Mouse (Mus musculus) heart, postnatal 0 days (tissue): ENCODE results near the gene Ntn1. TPM values are rescaled to one million over a fixed set of nuclear protein-coding genes. Genes with fewer than 3 reads are reported as not detected.

ENCODE experiments used
- ATAC-seq: fragments of 200-750 bp; cut with Nextera tagmentation; 2 replicates; pipeline ENCODE4 v1.8.0; 2017; ENCODE audit warnings: low read depth, moderate number of reproducible peaks, moderate library complexity; ENCODE audit not compliant: insufficient read depth
- DNase-seq: peaks from one replicate; pipeline ENCODE4 v3.0.0-alpha.2; 2016; ENCODE audit warnings: low spot score
- H3K27ac ChIP-seq: fragments of 300-500 bp; sonication (generic); 2 replicates; pipeline ENCODE4 v1.5.1; 2014; ENCODE audit warnings: low read depth, mild to moderate bottlenecking
- H3K27me3 ChIP-seq: fragments of 300-500 bp; sonication (generic); 2 replicates; pipeline ENCODE4 v1.6.1; 2014; ENCODE audit warnings: low read length, mixed read lengths; ENCODE audit not compliant: control insufficient read depth, insufficient read depth
- H3K36me3 ChIP-seq: fragments of 300-500 bp; sonication (generic); replicated peaks from 2 replicates; pipeline ENCODE4 v1.6.1; 2014; ENCODE audit warnings: low read length, mixed read lengths; ENCODE audit not compliant: control insufficient read depth, insufficient read depth
- H3K4me1 ChIP-seq: fragments of 300-500 bp; sonication (generic); 2 replicates; pipeline ENCODE4 v1.6.1; 2014; ENCODE audit warnings: antibody characterized with exemption; ENCODE audit not compliant: control insufficient read depth, insufficient read depth
- H3K4me2 ChIP-seq: fragments of 300-500 bp; sonication (generic); 2 replicates; pipeline ENCODE4 v1.6.1; 2014; ENCODE audit warnings: low read depth, mild to moderate bottlenecking, low read length, moderate library complexity
- H3K4me3 ChIP-seq: fragments of 300-500 bp; sonication (generic); 2 replicates; pipeline ENCODE4 v1.5.1; 2014; ENCODE audit warnings: low read depth, low read length
- H3K9ac ChIP-seq: fragments of 300-500 bp; sonication (generic); replicated peaks from 2 replicates; pipeline ENCODE4 v1.6.1; 2014; ENCODE audit warnings: low read depth, low read length, mixed read lengths
- H3K9me3 ChIP-seq: fragments of 300-500 bp; sonication (generic); replicated peaks from 2 replicates; pipeline ENCODE4 v1.6.1; 2016; ENCODE audit warnings: low read length; ENCODE audit not compliant: control insufficient read depth
- CTCF ChIP-seq: IDR thresholded peaks from 2 replicates; pipeline ENCODE4 v1.5.1; 2016; ENCODE audit warnings: antibody characterized with exemption, control low read depth, low read depth
- EP300 ChIP-seq: IDR thresholded peaks from 2 replicates; pipeline ENCODE4 v1.6.1; 2016; ENCODE audit warnings: antibody characterized with exemption, low read depth
- WGBS: fragments of 180-500 bp; shearing (Covaris S2); extraction: QIAGEN DNeasy Blood & Tissue Kit; methylation state at CpG from one replicate; pipeline ENCODE4 v1.1.7; 2014; 5-methylcytosine and 5-hydroxymethylcytosine counted together
- polyA plus RNA-seq: library from polyadenylated mRNA; unstranded; fragments of >200 nt; fragmentation: Nextera tagmentation; extraction: Ambion mirVana; gene quantifications from 2 replicates; pipeline ENCODE4 v1.2.1, GENCODE M21; 2015
- total RNA-seq: library from RNA; depleted of rRNA; stranded (reverse); fragments of >200 nt; gene quantifications from 2 replicates; pipeline ENCODE4 v1.2.3, GENCODE M21; 2014; ENCODE audit warnings: low replicate concordance

The Ntn1 gene
- total and polyA plus RNA-seq, 2 experiments from 2014 or later, result 24.8 to 117 TPM

DNA sequence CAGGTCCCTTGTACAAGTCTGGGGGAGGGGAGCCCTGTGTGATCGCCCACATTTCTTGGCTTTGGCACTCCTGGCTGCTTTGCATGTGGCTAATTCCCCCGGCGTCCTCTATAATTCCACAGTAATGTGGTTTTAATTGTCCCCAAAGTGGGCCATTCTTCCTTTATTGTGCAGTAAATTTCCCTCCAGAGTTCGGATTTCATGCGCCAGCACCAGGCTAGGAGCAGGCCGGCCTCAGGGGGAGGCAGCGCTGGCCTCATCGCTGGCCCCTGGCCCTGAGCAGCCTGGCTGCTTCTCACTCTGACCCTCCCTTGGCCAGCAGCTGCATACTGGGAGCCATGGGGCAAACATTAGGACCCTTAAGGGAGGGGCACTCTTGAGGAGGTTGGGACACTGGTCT lies 110.0 kb downstream of the Ntn1 start:
- Histone ChIP-seq H3K27ac (no peak overlapping the region), H3K9me3 (no peaks in the 10 kb centered on the region), H3K4me2 (no peak overlapping the region), H3K4me1 (peaks cover 22% of the 10 kb centered on the region), H3K9ac (no peak overlapping the region), H3K4me3 (no peak overlapping the region), H3K36me3 (no peaks in the 10 kb centered on the region), H3K27me3 (no peaks in the 10 kb centered on the region)
- no peak for TF ChIP-seq EP300
- TF ChIP-seq CTCF, result no peak
- ATAC-seq (no peak), DNase-seq (no peak)
- WGBS, result 89% methylated on average over 8 of the region's 8 CpGs

DNA sequence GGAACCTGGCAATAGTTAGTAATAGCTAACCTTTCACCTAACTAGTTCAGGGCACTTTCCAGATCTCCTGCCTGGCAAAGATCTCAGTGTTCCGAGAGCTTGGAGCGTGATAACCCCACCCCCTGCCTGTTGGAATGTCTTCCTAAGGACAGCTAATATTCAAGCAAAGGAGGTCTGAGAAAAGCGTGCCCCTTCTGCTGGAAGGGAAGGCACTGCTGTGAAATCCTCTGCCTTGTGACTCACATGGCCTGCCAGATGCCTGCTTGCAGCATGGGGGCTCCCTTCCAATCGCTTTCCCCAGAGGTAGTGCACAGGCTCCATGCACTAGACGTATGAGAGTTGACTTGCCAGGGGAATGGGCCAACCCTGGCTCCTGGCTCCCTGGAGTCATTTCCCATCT lies 113.3 kb downstream of the Ntn1 start:
- no peak for DNase-seq
- TF ChIP-seq CTCF, result no peak
- no peak for TF ChIP-seq EP300
- H3K4me3 ChIP-seq, result no peak overlapping the region

DNA sequence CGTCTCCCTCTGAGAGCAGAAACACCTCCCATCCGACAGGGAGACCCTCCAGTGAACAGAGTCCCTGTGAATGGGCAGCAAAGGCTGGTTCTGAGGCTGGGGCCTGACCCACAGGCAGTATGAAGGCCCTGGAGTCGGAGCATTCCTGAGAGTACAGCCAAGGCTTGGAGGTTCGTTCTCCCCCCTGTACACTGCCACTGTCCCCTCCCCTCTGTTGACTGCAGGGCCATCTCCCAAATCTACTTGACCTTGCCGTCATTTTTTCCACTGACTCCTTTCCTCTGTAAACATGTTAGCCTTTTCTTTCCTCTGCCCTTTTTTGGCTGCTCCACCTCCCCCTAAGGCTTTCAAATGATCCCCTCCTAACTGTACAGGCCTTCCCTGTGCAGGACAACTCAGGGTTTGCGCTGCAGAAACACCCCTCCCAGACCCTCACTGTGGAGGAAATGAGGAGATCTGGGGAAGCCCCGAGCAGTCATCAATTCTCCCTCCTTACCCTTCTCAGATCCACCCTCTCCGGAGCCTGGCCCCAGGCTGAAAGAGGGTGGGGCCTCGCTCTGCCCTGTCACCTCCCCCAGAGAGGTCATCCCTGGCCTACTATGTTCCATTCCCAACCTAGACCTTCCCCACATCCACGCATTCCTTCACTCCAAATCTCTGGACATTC lies 114.3 kb downstream of the Ntn1 start:
- DNase-seq, result peak; percentile 73
- Histone ChIP-seq H3K4me1 (peaks cover 23% of the 10 kb centered on the region), H3K4me2 (no peak overlapping the region), H3K9me3 (no peaks in the 10 kb centered on the region), H3K27ac (peak overlapping the region; percentile 53), H3K9ac (peak overlapping the region; percentile 28), H3K36me3 (no peaks in the 10 kb centered on the region), H3K4me3 (no peak overlapping the region), H3K27me3 (no peaks in the 10 kb centered on the region)
- WGBS, result 41% methylated on average over 10 of the region's 10 CpGs
- ATAC-seq, result peak; percentile 79
- TF ChIP-seq EP300, result no peak
- TF ChIP-seq CTCF, result no peak

More for the DNA sequence above, 113.3 kb downstream of the Ntn1 start:
- Histone ChIP-seq H3K27ac (no peak overlapping the region), H3K4me2 (no peak overlapping the region), H3K9ac (no peak overlapping the region), H3K27me3 (no peaks in the 10 kb centered on the region), H3K4me1 (peaks cover 23% of the 10 kb centered on the region), H3K9me3 (no peaks in the 10 kb centered on the region), H3K36me3 (no peaks in the 10 kb centered on the region)
- 0 out of 2 replicates have a peak, but pooled peaks have one; percentile 10 for ATAC-seq
- 43% methylated on average over 5 of the region's 5 CpGs for WGBS

DNA sequence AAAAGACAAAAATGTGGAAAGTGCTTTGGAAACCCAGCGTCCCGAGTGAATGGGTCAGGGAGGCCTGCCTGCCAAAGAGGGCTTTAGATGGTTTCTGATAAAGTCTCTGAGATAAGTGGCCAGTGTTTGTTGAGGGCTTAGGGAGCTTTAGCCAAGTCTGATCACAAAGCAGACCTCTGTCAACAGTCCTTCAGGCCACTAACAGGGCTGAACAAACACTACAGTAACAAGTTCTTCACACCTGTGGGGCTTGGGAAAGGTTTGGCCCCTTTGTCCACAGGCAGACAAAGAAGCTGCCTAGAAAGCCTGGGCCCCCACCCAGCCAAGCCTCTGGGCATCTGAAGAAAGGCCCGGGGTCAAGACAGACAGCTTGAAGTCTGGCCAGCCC lies 114.9 kb downstream of the Ntn1 start:
- DNase-seq (no peak), ATAC-seq (no peak)
- H3K4me2 ChIP-seq, result no peak overlapping the region
- no peaks in the 10 kb centered on the region for H3K27me3 ChIP-seq
- peak overlapping the region; percentile 53 for H3K27ac ChIP-seq
- peaks cover 23% of the 10 kb centered on the region for H3K4me1 ChIP-seq
- TF ChIP-seq EP300 (no peak), CTCF (no peak)
- H3K4me3 ChIP-seq, result no peak overlapping the region
- no peaks in the 10 kb centered on the region for H3K9me3 ChIP-seq
- WGBS, result 25% methylated on average over 3 of the region's 3 CpGs
- peak overlapping the region; percentile 28 for H3K9ac ChIP-seq
- no peaks in the 10 kb centered on the region for H3K36me3 ChIP-seq

DNA sequence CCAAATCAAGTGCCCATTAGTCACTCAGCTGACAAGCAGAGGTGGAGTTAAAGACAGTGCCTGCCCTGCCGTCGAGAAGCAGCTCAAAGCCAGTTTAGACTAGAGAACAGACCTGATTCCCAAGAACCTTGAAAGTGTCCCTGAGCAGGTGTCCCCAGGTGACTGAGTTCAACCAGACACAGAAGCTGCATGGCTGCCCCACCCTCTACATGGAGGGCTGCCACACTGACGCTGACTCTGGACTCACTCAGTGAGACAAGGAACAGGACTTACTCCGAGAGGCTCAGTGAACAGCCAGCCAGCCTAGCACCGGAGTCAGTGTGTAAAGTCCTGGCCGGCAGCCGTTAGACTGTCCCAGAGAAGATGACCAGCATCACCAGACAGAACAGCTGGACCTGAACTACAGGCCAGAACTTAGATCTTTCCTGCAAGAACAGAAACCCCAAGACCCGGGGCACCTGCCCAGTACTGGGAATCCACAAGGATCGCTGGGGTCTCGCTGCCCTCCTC lies 120.6 kb downstream of the Ntn1 start:
- Histone ChIP-seq H3K4me1 (no peaks in the 10 kb centered on the region; the same call in 1 of the 2 replicates), H3K9me3 (no peaks in the 10 kb centered on the region), H3K9ac (no peak overlapping the region), H3K27ac (no peak overlapping the region), H3K27me3 (no peaks in the 10 kb centered on the region), H3K36me3 (0 out of 2 replicates have a peak, but pooled peaks cover 7% of the 10 kb centered on the region), H3K4me3 (no peak overlapping the region), H3K4me2 (no peak overlapping the region)
- TF ChIP-seq EP300 (no peak), CTCF (no peak)
- ATAC-seq (no peak), DNase-seq (no peak)
- 61% methylated on average over 10 of the region's 10 CpGs for WGBS
